Mouse (Mus musculus) E14TG2a.4 (cell line): ENCODE measurements around the gene Leng9.

Experiments used
- H3K27me3 ChIP-seq: 2 replicates; pipeline ENCODE4 v1.6.1; 2014; ENCODE audit warnings: low read length, control low read depth; ENCODE audit not compliant: insufficient read depth
- H3K36me3 ChIP-seq: 2 replicates; pipeline ENCODE4 v1.6.1; 2014; ENCODE audit warnings: low read length, control low read depth; ENCODE audit not compliant: insufficient read depth
- H3K4me1 ChIP-seq: replicated peaks from 2 replicates; pipeline ENCODE4 v1.6.1; 2014; ENCODE audit warnings: low read depth, low read length, control low read depth
- H3K4me3 ChIP-seq: replicated peaks from 2 replicates; pipeline ENCODE4 v1.5.1; 2014; ENCODE audit warnings: mild to moderate bottlenecking, low read length
- H3K9me3 ChIP-seq: 2 replicates; pipeline ENCODE4 v1.6.1; 2014; ENCODE audit warnings: low read length, control low read depth
- CTCF ChIP-seq: conservative IDR thresholded peaks from 2 replicates; pipeline ENCODE4 v1.5.1; 2014; ENCODE audit warnings: low read length
- NANOG ChIP-seq: IDR thresholded peaks from 2 replicates; pipeline ENCODE4 v1.6.1; 2014; ENCODE audit warnings: borderline replicate concordance, low read length, mixed read lengths
- POU5F1 ChIP-seq: IDR thresholded peaks from 2 replicates; pipeline ENCODE4 v1.6.1; 2014; ENCODE audit warnings: low read length, borderline replicate concordance

Gene Leng9

GRCm38 (mm10) chr7:4130686-4131452 is 19.3 kb downstream of the Leng9 start:
- Histone ChIP-seq H3K36me3 (peaks cover 80% of the 10 kb centered on the region), H3K27me3 (no peaks in the 10 kb centered on the region), H3K9me3 (no peaks in the 10 kb centered on the region), H3K4me3 (0 out of 2 replicates have a peak overlapping the region, but pooled peaks have one; percentile 13), H3K4me1 (peaks cover 97% of the 10 kb centered on the region)
- TF ChIP-seq CTCF (peak; percentile 78), POU5F1 (no peak)

- Histone ChIP-seq H3K9me3 (no peaks in the 10 kb centered on the region), H3K4me3 (no peak overlapping the region), H3K4me1 (peaks cover 95% of the 10 kb centered on the region), H3K27me3 (no peaks in the 10 kb centered on the region), H3K36me3 (peaks cover 68% of the 10 kb centered on the region)
- TF ChIP-seq CTCF (no peak), POU5F1 (no peak), NANOG (no peak)
Measured at GRCm38 (mm10) chr7:4128860-4129259, 21.3 kb downstream of the Leng9 start.

DNA sequence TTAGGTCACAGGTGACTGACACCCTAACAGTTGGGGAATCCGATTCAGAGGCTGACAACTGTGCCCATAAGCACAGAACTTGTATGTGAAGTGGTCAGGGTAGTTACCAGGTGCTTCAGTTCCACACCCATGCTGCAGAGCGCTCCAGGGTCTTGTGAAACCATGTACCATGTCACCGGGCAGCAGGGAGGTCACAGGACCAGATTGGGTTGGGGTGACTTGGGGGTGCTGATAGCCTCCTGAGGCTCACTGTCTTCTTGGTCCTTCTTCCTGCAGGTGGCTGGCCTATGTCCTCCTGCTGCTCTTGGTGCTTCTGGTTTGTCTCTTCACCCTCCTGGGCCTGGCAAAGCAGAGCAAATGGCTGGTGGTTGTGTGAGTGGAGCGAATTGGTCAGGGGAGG is 22.3 kb downstream of the Leng9 start:
- no peaks in the 10 kb centered on the region for H3K9me3 ChIP-seq
- no peak overlapping the region for H3K4me3 ChIP-seq
- peaks cover 59% of the 10 kb centered on the region for H3K36me3 ChIP-seq
- no peak for TF ChIP-seq CTCF
- no peak for TF ChIP-seq POU5F1
- no peak for TF ChIP-seq NANOG
- peaks cover 95% of the 10 kb centered on the region for H3K4me1 ChIP-seq
- no peaks in the 10 kb centered on the region for H3K27me3 ChIP-seq

GRCm38 (mm10) chr7:4126992-4127785 is 23.0 kb downstream of the Leng9 start:
- H3K4me1 ChIP-seq = peaks cover 95% of the 10 kb centered on the region
- peaks cover 52% of the 10 kb centered on the region for H3K36me3 ChIP-seq
- no peaks in the 10 kb centered on the region for H3K27me3 ChIP-seq
- TF ChIP-seq POU5F1 (no peak), CTCF (no peak), NANOG (no peak)
- peak overlapping the region; percentile 39 for H3K4me3 ChIP-seq
- no peaks in the 10 kb centered on the region for H3K9me3 ChIP-seq

DNA sequence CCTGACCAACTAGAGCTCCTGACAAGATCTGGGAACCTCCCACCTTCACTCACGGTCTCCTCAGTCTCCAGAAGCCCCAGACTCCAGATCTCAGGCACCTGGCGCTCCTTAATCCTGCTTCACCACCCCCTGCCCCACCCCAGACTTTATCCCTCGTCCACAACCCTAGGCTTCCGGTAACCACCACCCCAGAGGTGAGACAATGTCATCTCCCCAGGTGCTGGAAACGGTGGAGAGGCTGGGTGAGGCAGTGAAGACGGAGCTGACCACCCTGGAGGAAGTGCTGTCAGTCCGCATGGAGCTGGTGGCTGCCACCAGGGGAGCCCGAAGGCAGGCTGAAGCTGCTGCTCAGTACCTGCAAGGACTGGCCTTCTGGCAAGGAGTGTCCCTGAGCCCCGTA is 24.9 kb downstream of the Leng9 start:
- TF ChIP-seq POU5F1 (no peak), NANOG (no peak), CTCF (peak; percentile 21)
- peaks cover 97% of the 10 kb centered on the region for H3K4me1 ChIP-seq
- no peaks in the 10 kb centered on the region for H3K27me3 ChIP-seq
- H3K4me3 ChIP-seq = peak overlapping the region; percentile 75
- H3K36me3 ChIP-seq = peaks cover 38% of the 10 kb centered on the region
- no peaks in the 10 kb centered on the region for H3K9me3 ChIP-seq

DNA sequence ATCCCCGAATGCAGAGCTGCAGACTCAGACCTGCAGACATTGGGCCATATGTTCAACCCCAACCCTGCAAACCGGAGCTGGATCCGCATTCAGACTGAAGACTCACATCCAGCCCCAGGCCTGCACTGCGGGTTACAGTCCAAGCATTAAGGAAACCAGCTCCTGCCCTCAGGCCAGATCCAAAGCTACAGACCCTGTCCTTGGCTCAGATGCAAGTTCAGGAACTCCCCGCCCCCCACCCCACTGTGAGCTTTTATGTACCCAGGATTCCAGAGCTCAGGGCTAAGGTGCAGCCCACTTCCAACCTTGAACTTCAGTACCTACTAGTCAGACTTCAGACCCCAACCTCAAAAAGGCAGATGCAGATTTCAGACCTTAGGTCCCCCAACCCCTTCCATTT is 25.3 kb downstream of the Leng9 start:
- peak overlapping the region; percentile 75 for H3K4me3 ChIP-seq
- H3K4me1 ChIP-seq = peaks cover 97% of the 10 kb centered on the region
- no peaks in the 10 kb centered on the region for H3K27me3 ChIP-seq
- H3K36me3 ChIP-seq = peaks cover 33% of the 10 kb centered on the region
- no peaks in the 10 kb centered on the region for H3K9me3 ChIP-seq
- TF ChIP-seq NANOG = no peak; the same call in 1 of the 2 replicates
- no peak; the same call in 1 of the 2 replicates for TF ChIP-seq POU5F1
- no peak for TF ChIP-seq CTCF

DNA sequence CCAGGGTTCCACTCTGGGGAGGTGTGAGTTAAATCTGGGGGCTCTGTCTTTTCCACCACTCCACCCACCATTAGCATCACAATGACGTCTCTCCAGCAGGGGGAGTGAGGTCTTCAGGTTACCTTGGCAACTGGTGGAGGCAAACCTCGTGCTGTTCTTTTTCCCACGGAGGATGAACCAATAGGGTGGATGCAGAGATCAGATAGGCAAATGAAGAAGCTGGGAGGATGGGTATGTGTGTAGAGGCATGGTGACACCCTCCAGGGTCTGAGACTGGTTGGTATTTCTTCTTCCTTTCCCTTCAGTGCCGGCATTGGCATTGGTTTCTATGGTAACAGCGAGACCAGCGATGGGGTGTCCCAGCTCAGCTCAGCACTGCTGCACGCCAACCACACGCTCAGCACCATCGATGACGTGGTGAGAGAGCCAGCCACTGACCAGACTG is 25.8 kb downstream of the Leng9 start:
- Histone ChIP-seq H3K4me3 (peak overlapping the region; percentile 75), H3K9me3 (no peaks in the 10 kb centered on the region), H3K27me3 (no peaks in the 10 kb centered on the region), H3K36me3 (peaks cover 28% of the 10 kb centered on the region), H3K4me1 (peaks cover 94% of the 10 kb centered on the region)
- TF ChIP-seq NANOG (peak; percentile 52; the same call in 1 of the 2 replicates), POU5F1 (peak; percentile 90), CTCF (no peak)

GRCm38 (mm10) chr7:4123732-4124131 is 26.4 kb downstream of the Leng9 start:
- TF ChIP-seq NANOG = no peak
- TF ChIP-seq CTCF = no peak
- TF ChIP-seq POU5F1 = no peak
- Histone ChIP-seq H3K36me3 (peaks cover 22% of the 10 kb centered on the region), H3K4me1 (peaks cover 93% of the 10 kb centered on the region), H3K4me3 (peak overlapping the region; percentile 75), H3K9me3 (no peaks in the 10 kb centered on the region), H3K27me3 (no peaks in the 10 kb centered on the region)
